In the genomic region with DNA sequence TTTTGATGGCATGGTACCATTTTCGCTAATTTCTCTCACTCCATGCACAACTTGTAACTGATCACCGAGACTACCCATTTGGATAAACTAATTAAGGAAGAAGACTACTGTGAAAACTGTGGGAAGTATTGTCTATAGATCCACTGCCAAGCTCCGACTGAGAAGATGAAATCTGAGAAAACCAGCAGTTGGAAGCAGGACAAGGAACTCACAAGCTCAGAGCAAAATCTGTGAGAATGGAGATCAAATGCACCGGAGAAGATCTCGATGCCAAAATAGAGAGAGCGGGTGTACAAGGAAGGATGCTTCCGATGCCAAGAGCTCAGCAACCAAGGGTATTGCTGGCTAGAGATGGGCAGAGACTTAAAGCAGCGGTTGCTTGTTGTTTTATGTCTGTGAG, we compare ENCODE assay signal across 23 mouse cellular contexts. TPM values are rescaled to one million over a fixed set of nuclear protein-coding genes. Genes with fewer than 3 reads are reported as not detected.
DNase-seq lines count a peak whose midpoint lies in the region; ATAC-seq and TF ChIP-seq lines count a peak whose summit lies in the region.
"Had no signal": no experiment of that assay in that cellular context is flagged by ENCODE, and none has a peak within 500 bp of the region (broad histone marks: within the 10 kb centered on the region; RNA-seq: fewer than 3 reads in every experiment).

No protein-coding gene starts in this region.

- no peaks in the 10 kb centered on the region for H3K27me3 ChIP-seq in embryonic facial prominence, embryonic 14.5 days (replicated peaks; ENCODE audit: control insufficient read depth, insufficient read depth, low read length)
- no peaks in the 10 kb centered on the region for H3K27me3 ChIP-seq in embryonic facial prominence, embryonic 10.5 days (replicated peaks; ENCODE audit: low read depth, poor library complexity, severe bottlenecking)
- H3K27me3 ChIP-seq in heart, embryonic 11.5 days (ENCODE audit: control insufficient read depth, insufficient read depth, low read length) = no peaks in the 10 kb centered on the region
- H3K27me3 ChIP-seq in midbrain, postnatal 0 days (ENCODE audit: insufficient read depth, low read length) = no peaks in the 10 kb centered on the region
- no peaks in the 10 kb centered on the region for H3K27me3 ChIP-seq in midbrain, embryonic 14.5 days (ENCODE audit: control insufficient read depth, insufficient read depth, low read length)
- H3K27me3 ChIP-seq: intestine, embryonic 15.5 days; limb, embryonic 12.5 days; neural tube, embryonic 15.5 days had no signal

- H3K36me3 ChIP-seq in embryonic facial prominence, embryonic 14.5 days (ENCODE audit: control insufficient read depth, insufficient read depth, low read length) = no peaks in the 10 kb centered on the region
- H3K36me3 ChIP-seq in embryonic facial prominence, embryonic 10.5 days (replicated peaks) = no peaks in the 10 kb centered on the region
- H3K36me3 ChIP-seq in heart, embryonic 11.5 days (ENCODE audit: control insufficient read depth, insufficient read depth, low read length) = no peaks in the 10 kb centered on the region
- H3K36me3 ChIP-seq in midbrain, postnatal 0 days (ENCODE audit: insufficient read depth, low read length) = no peaks in the 10 kb centered on the region
- H3K36me3 ChIP-seq in midbrain, embryonic 14.5 days (ENCODE audit: control insufficient read depth, insufficient read depth, low read length) = no peaks in the 10 kb centered on the region
- H3K36me3 ChIP-seq: intestine, embryonic 15.5 days; limb, embryonic 12.5 days; midbrain, embryonic 10.5 days; neural tube, embryonic 15.5 days had no signal

- no peak for ATAC-seq in embryonic facial prominence, embryonic 14.5 days (ENCODE audit: low read depth)
- no peak for ATAC-seq in heart, embryonic 11.5 days (replicated peaks; ENCODE audit: insufficient number of reproducible peaks, low FRiP score, low TSS enrichment)
- no peak for ATAC-seq in midbrain, postnatal 0 days (ENCODE audit: low FRiP score)
- no peak for ATAC-seq in midbrain, embryonic 14.5 days (ENCODE audit: low FRiP score, low TSS enrichment)
- ATAC-seq: CD4-positive, CD25-positive, alpha-beta regulatory T cell, adult 4 months; intestine, embryonic 15.5 days; liver, postnatal 0 days; lung, postnatal 0 days had no signal

- 59% methylated on average over 8 of the region's 8 CpGs for WGBS in embryonic facial prominence, embryonic 14.5 days
- WGBS in embryonic facial prominence, embryonic 10.5 days = 87% methylated on average over 8 of the region's 8 CpGs
- WGBS in heart, embryonic 11.5 days (ENCODE audit: insufficient replicate concordance) = 83% methylated on average over 8 of the region's 8 CpGs
- WGBS in midbrain, postnatal 0 days = 72% methylated on average over 8 of the region's 8 CpGs
- 91% methylated on average over 8 of the region's 8 CpGs for WGBS in midbrain, embryonic 14.5 days

- no peaks in the 10 kb centered on the region for H3K9me3 ChIP-seq in embryonic facial prominence, embryonic 14.5 days (ENCODE audit: control insufficient read depth, low read length)
- H3K9me3 ChIP-seq in embryonic facial prominence, embryonic 10.5 days = no peaks in the 10 kb centered on the region
- H3K9me3 ChIP-seq in heart, embryonic 11.5 days (replicated peaks; ENCODE audit: control insufficient read depth, low read length) = no peaks in the 10 kb centered on the region
- H3K9me3 ChIP-seq in midbrain, postnatal 0 days (ENCODE audit: low read length) = no peaks in the 10 kb centered on the region
- no peaks in the 10 kb centered on the region for H3K9me3 ChIP-seq in midbrain, embryonic 14.5 days (ENCODE audit: control insufficient read depth, low read length)
- H3K9me3 ChIP-seq: intestine, embryonic 15.5 days; limb, embryonic 12.5 days; midbrain, embryonic 10.5 days; neural tube, embryonic 15.5 days had no signal

- DNase-seq in embryonic facial prominence, embryonic 14.5 days (ENCODE audit: low spot score) = peak; percentile 68
- no peak for DNase-seq in embryonic facial prominence, embryonic 10.5 days (ENCODE audit: low spot score)
- peak; percentile 27 for DNase-seq in heart, adult 11 months
- DNase-seq in midbrain, postnatal 0 days (ENCODE audit: low spot score) = peak; percentile 53
- DNase-seq in midbrain, embryonic 14.5 days = no peak
- peak; percentile 21 for DNase-seq in right cerebral cortex, postnatal 25 days
- no peak for DNase-seq in adrenal gland, postnatal 4 days (ENCODE audit: low spot score in 2 of 2)
- DNase-seq: adrenal gland, postnatal 14 days; cerebellum, adult 11-12 months; heart, postnatal 4 days; kidney, adult 8-10 months; kidney, postnatal 10 days; liver, postnatal 0 days; thymus, postnatal 36 days had no signal

- TF ChIP-seq CTCF in midbrain, postnatal 0 days (IDR thresholded peaks at IDR 0.05) = no peak

- H3K4me1 ChIP-seq in embryonic facial prominence, embryonic 14.5 days (ENCODE audit: control insufficient read depth, insufficient read depth, low read length) = 0 out of 2 replicates have a peak, but pooled peaks cover 2% of the 10 kb centered on the region
- peaks cover 18% of the 10 kb centered on the region for H3K4me1 ChIP-seq in embryonic facial prominence, embryonic 10.5 days
- H3K4me1 ChIP-seq in heart, embryonic 11.5 days (ENCODE audit: control insufficient read depth, insufficient read depth, low read length) = no peaks in the 10 kb centered on the region
- no peaks in the 10 kb centered on the region for H3K4me1 ChIP-seq in midbrain, postnatal 0 days (ENCODE audit: insufficient read depth, low read length)
- H3K4me1 ChIP-seq in midbrain, embryonic 14.5 days (ENCODE audit: control insufficient read depth, insufficient read depth, low read length) = no peaks in the 10 kb centered on the region
- H3K4me1 ChIP-seq: intestine, embryonic 15.5 days; neural tube, embryonic 15.5 days had no signal

- no peak overlapping the region for H3K4me2 ChIP-seq in embryonic facial prominence, embryonic 14.5 days (ENCODE audit: low read depth, low read length)
- H3K4me2 ChIP-seq in heart, embryonic 11.5 days = no peak overlapping the region
- H3K4me2 ChIP-seq in midbrain, postnatal 0 days (ENCODE audit: low read depth, low read length, poor library complexity, severe bottlenecking) = no peak overlapping the region
- no peak overlapping the region for H3K4me2 ChIP-seq in midbrain, embryonic 14.5 days (ENCODE audit: low read length)
- H3K4me2 ChIP-seq: hindbrain, embryonic 14.5 days; intestine, embryonic 15.5 days; limb, embryonic 12.5 days; liver, embryonic 11.5 days; neural tube, embryonic 15.5 days had no signal

- no peak overlapping the region for H3K9ac ChIP-seq in embryonic facial prominence, embryonic 14.5 days (ENCODE audit: low read depth, low read length)
- no peak overlapping the region for H3K9ac ChIP-seq in heart, embryonic 11.5 days (ENCODE audit: low read depth, low read length)
- no peak overlapping the region for H3K9ac ChIP-seq in midbrain, postnatal 0 days (replicated peaks; ENCODE audit: low read length, poor library complexity, severe bottlenecking)
- no peak overlapping the region for H3K9ac ChIP-seq in midbrain, embryonic 14.5 days (replicated peaks; ENCODE audit: low read length)
- H3K9ac ChIP-seq: hindbrain, embryonic 14.5 days; intestine, embryonic 15.5 days; limb, embryonic 12.5 days; liver, postnatal 0 days; neural tube, embryonic 15.5 days had no signal

- H3K4me3 ChIP-seq in embryonic facial prominence, embryonic 14.5 days (ENCODE audit: low read depth, low read length) = no peak overlapping the region
- no peak overlapping the region for H3K4me3 ChIP-seq in embryonic facial prominence, embryonic 10.5 days
- H3K4me3 ChIP-seq in heart, embryonic 11.5 days (ENCODE audit: low read depth, low read length) = no peak overlapping the region
- no peak overlapping the region for H3K4me3 ChIP-seq in midbrain, postnatal 0 days (ENCODE audit: low read depth, low read length)
- no peak overlapping the region for H3K4me3 ChIP-seq in midbrain, embryonic 14.5 days (replicated peaks; ENCODE audit: low read depth, low read length)
- H3K4me3 ChIP-seq: intestine, embryonic 15.5 days; limb, embryonic 12.5 days; midbrain, embryonic 10.5 days; neural tube, embryonic 15.5 days had no signal

- no peak overlapping the region for H3K27ac ChIP-seq in embryonic facial prominence, embryonic 14.5 days (replicated peaks; ENCODE audit: low read depth, low read length)
- H3K27ac ChIP-seq in embryonic facial prominence, embryonic 10.5 days (replicated peaks) = no peak overlapping the region
- H3K27ac ChIP-seq in heart, embryonic 11.5 days (ENCODE audit: low read depth, low read length) = no peak overlapping the region
- no peak overlapping the region for H3K27ac ChIP-seq in midbrain, postnatal 0 days (ENCODE audit: low read depth, low read length)
- H3K27ac ChIP-seq in midbrain, embryonic 14.5 days (replicated peaks; ENCODE audit: low read depth, low read length) = no peak overlapping the region
- H3K27ac ChIP-seq: hindbrain, embryonic 14.5 days; intestine, embryonic 15.5 days; limb, embryonic 12.5 days; midbrain, embryonic 10.5 days; neural tube, embryonic 15.5 days had no signal

RNA-seq across cellular contexts. Expression of a gene that starts 12.8 kb away (rescaled TPM):
- polyA plus RNA-seq in embryonic facial prominence, embryonic 14.5 days (2014; fragmentation: Nextera tagmentation; extraction: Ambion mirVana) = 10.5 and 11.1 TPM in 2 replicates
- polyA plus RNA-seq in embryonic facial prominence, embryonic 10.5 days (2016; fragmentation: Nextera tagmentation; extraction: Ambion mirVana) = 17.0 and 17.4 TPM in 2 replicates
- 6.4 and 7.1 TPM in 2 replicates for polyA plus RNA-seq in heart, embryonic 11.5 days (2014; fragmentation: Nextera tagmentation; extraction: Ambion mirVana)
- 37.5 and 39.8 TPM in 2 replicates for total RNA-seq in midbrain, postnatal 0 days (2014; rRNA removed)
- 23.9 and 24.3 TPM in 2 replicates for polyA plus RNA-seq in midbrain, postnatal 0 days (2015; fragmentation: Nextera tagmentation; extraction: Ambion mirVana)
- 32.2 and 38.4 TPM in 2 replicates for polyA plus RNA-seq in midbrain, embryonic 14.5 days (2014; fragmentation: Nextera tagmentation; extraction: Ambion mirVana)
- 10 to 100 TPM; 14.1 to 20.4 TPM for total RNA-seq in adrenal gland, postnatal 4 days (2021)

Comparison
In these comparisons a context has a peak if more than half of its experiments do, and no peak if none do; other contexts are left out.
1. DNase-seq: peak in embryonic facial prominence, embryonic 14.5 days (single experiment), heart, adult 11 months (single experiment), midbrain, postnatal 0 days (single experiment) and right cerebral cortex, postnatal 25 days (single experiment); none in embryonic facial prominence, embryonic 10.5 days (single experiment), midbrain, embryonic 14.5 days (single experiment) and adrenal gland, postnatal 4 days (0 of 2).